Mouse (Mus musculus) thymus, postnatal 36 days (tissue): ENCODE data around the gene Glb1.

ENCODE experiments used
- DNase-seq, 2 experiments: peaks; one replicate each; pipeline ENCODE4 v3.0.0; 2022; ENCODE audit warnings: mixed read lengths in 2 of 2

The Glb1 gene

GRCm38 (mm10) chr9:114446887-114447286, 46.0 kb downstream of the Glb1 start:
- DNase-seq, result no peak

GRCm38 (mm10) chr9:114448700-114449099, 47.8 kb downstream of the Glb1 start:
- no peak for DNase-seq

- DNase-seq, result no peak
Observed at GRCm38 (mm10) chr9:114449120-114449754, 48.4 kb downstream of the Glb1 start.

GRCm38 (mm10) chr9:114451615-114452014, 50.7 kb downstream of the Glb1 start:
- peak in 1 of 2 experiments; percentile 44 for DNase-seq

GRCm38 (mm10) chr9:114452418-114452817, 51.5 kb downstream of the Glb1 start:
- peak; percentile 48 to 68 for DNase-seq

GRCm38 (mm10) chr9:114455420-114455819, 54.5 kb downstream of the Glb1 start:
- DNase-seq, result no peak

- DNase-seq, result no peak
Observed at GRCm38 (mm10) chr9:114458436-114458835, 57.6 kb downstream of the Glb1 start.

- DNase-seq, result no peak
Observed at GRCm38 (mm10) chr9:114462569-114462968, 61.7 kb downstream of the Glb1 start.

GRCm38 (mm10) chr9:114465442-114465841, 64.6 kb downstream of the Glb1 start:
- DNase-seq, result no peak

- DNase-seq, result no peak
Observed at GRCm38 (mm10) chr9:114466871-114467270, 66.0 kb downstream of the Glb1 start.

GRCm38 (mm10) chr9:114468217-114468616, 67.3 kb downstream of the Glb1 start:
- DNase-seq, result no peak

GRCm38 (mm10) chr9:114468701-114469100, 67.8 kb downstream of the Glb1 start:
- no peak for DNase-seq

- no peak for DNase-seq
Observed at GRCm38 (mm10) chr9:114471892-114472291, 71.0 kb downstream of the Glb1 start.

- DNase-seq, result no peak
Observed at GRCm38 (mm10) chr9:114477019-114477418, 76.1 kb downstream of the Glb1 start.

GRCm38 (mm10) chr9:114480940-114481339, 80.1 kb downstream of the Glb1 start:
- DNase-seq, result peak in 1 of 2 experiments; percentile 18

GRCm38 (mm10) chr9:114484771-114485170, 83.9 kb downstream of the Glb1 start:
- no peak for DNase-seq

GRCm38 (mm10) chr9:114486808-114487207, 85.9 kb downstream of the Glb1 start:
- no peak for DNase-seq

GRCm38 (mm10) chr9:114487481-114488258, 86.8 kb downstream of the Glb1 start:
- DNase-seq, result no peak

- DNase-seq, result peak; percentile 55 to 68
Observed at GRCm38 (mm10) chr9:114496469-114496868, 95.6 kb downstream of the Glb1 start.

- peak; percentile 87 to 92 for DNase-seq
Observed at GRCm38 (mm10) chr9:114498218-114498617, 97.3 kb downstream of the Glb1 start.

GRCm38 (mm10) chr9:114499783-114500515, 99.1 kb downstream of the Glb1 start:
- peak; percentile 60 to 68 for DNase-seq

GRCm38 (mm10) chr9:114501111-114501510, 100.2 kb downstream of the Glb1 start:
- no peak for DNase-seq

GRCm38 (mm10) chr9:114501913-114502312, 101.0 kb downstream of the Glb1 start:
- DNase-seq, result no peak
